Mouse (Mus musculus) ovary, postnatal 10 days (tissue): Measurements from ENCODE around the gene Srms.
A peak's percentile ranks its signal among the peaks of the same experiment; 100 is the strongest.
"Not testable (repeated sequence)": the region's sequence is repeated elsewhere in the genome, so short reads cannot be mapped to it uniquely, and the experiment has no call there.

Experiments
- DNase-seq: peaks from one replicate; pipeline ENCODE4 v3.0.0; 2022; ENCODE audit warnings: low spot score

The Srms gene

GRCm38 (mm10) chr2:181219538-181220216, 6.7 kb upstream of the Srms start, which contains the start of gene Fndc11:
Gene Fndc11 (plus strand): TSS chr2:181220013.
- peak; percentile 56 for DNase-seq

- DNase-seq, result no peak
Measured at GRCm38 (mm10) chr2:181218881-181219485, 6.0 kb upstream of the Srms start.

- DNase-seq, result no peak
Measured at GRCm38 (mm10) chr2:181216037-181216436, 3.1 kb upstream of the Srms start.

GRCm38 (mm10) chr2:181212389-181213020, 480 bp downstream of the Srms start:
- DNase-seq, result no peak

GRCm38 (mm10) chr2:181206118-181206517, 6.9 kb downstream of the Srms start:
- no peak for DNase-seq

- no peak for DNase-seq
Measured at GRCm38 (mm10) chr2:181205678-181206077, 7.3 kb downstream of the Srms start.

- no peak for DNase-seq
Measured at GRCm38 (mm10) chr2:181202886-181203285, 10.1 kb downstream of the Srms start.

- no peak for DNase-seq
Measured at GRCm38 (mm10) chr2:181202422-181202821, 10.6 kb downstream of the Srms start, which contains the start of gene Ptk6. Gene Ptk6 (minus strand): TSS chr2:181202789.

GRCm38 (mm10) chr2:181201606-181202005, 11.4 kb downstream of the Srms start:
- DNase-seq, result no peak

GRCm38 (mm10) chr2:181196628-181197300, 16.2 kb downstream of the Srms start:
- DNase-seq, result no peak

- DNase-seq, result no peak
Measured at GRCm38 (mm10) chr2:181193044-181193443, 19.9 kb downstream of the Srms start.

GRCm38 (mm10) chr2:181191936-181192335, 21.0 kb downstream of the Srms start:
- no peak for DNase-seq

- DNase-seq, result not testable (repeated sequence)
Measured at GRCm38 (mm10) chr2:181191385-181191784, 21.6 kb downstream of the Srms start.

- DNase-seq, result no peak
Measured at GRCm38 (mm10) chr2:181189321-181189720, 23.7 kb downstream of the Srms start.

GRCm38 (mm10) chr2:181188681-181189080, 24.3 kb downstream of the Srms start:
- DNase-seq, result no peak

GRCm38 (mm10) chr2:181187121-181188000, 25.6 kb downstream of the Srms start, which contains the start of gene Ppdpf:
Gene Ppdpf (plus strand): TSS chr2:181187247.
- DNase-seq, result peak; percentile 73

GRCm38 (mm10) chr2:181186635-181187034, 26.4 kb downstream of the Srms start:
- DNase-seq, result peak; percentile 55

- no peak for DNase-seq
Measured at GRCm38 (mm10) chr2:181180898-181181297, 32.1 kb downstream of the Srms start.

GRCm38 (mm10) chr2:181178471-181178870, 34.5 kb downstream of the Srms start:
- DNase-seq, result no peak

- DNase-seq, result no peak
Measured at GRCm38 (mm10) chr2:181178015-181178414, 35.0 kb downstream of the Srms start.

GRCm38 (mm10) chr2:181174646-181175045, 38.3 kb downstream of the Srms start:
- DNase-seq, result no peak
